Mouse (Mus musculus): Measurements from ENCODE around the gene Pigm. TPM values are rescaled to one million over a fixed set of nuclear protein-coding genes. Genes with fewer than 3 reads are reported as not detected.

Gene Pigm
- total RNA-seq (2015) (14.1 and 15.5 TPM in 2 replicates), total RNA-seq (2017) (14.8 and 15.1 TPM in 2 replicates)

DNA sequence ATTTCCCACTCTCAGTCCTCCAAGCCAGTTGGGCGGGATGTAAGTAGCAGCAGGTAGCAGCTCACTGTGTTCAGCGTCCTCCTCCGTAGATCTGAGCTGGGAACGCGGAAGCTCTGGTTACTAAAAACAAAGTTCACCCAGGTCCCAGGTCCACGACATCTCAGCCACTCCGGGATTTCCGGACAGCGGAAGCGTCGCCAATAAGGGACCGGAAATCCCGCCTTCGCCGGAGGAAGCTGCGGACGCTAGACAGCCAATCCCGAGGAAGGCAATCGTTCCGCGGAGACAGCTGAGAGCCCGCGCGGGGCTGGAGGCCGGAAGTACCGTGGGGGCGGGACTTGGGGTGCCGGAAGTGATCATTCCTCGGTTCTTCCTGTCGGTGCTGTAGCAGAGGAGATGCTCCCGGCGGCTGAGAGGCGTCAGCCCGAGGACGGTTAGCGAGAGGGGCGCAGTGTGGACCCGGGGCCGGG, at the start of gene Pigm:
TSS of gene Pigm (plus strand) at position 349 of the 470 bp plus-strand sequence.
- ATAC-seq (ENCODE audit: poor library complexity, severe bottlenecking): peak; percentile 98

DNA sequence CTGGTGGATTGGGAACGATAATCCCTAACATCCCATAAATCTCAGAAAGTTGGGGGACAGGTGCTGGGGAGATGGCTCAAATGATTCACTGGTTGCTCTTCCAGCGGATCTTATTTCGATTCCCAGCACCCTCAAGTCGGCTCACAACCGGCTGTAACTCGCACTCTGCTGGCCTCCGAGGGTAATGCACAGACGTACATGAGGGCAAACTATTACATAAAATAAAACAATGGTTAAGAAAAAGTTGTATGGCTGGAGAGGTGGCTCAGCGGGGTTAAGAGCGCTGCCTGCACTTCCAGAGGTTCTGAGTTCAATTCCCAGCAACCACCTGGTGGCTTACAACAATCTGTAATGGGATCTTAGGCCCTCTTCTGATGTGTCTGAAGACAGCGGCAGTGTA, 49.7 kb upstream of the Pigm start:
- ATAC-seq (ENCODE audit: poor library complexity, severe bottlenecking): no peak

DNA sequence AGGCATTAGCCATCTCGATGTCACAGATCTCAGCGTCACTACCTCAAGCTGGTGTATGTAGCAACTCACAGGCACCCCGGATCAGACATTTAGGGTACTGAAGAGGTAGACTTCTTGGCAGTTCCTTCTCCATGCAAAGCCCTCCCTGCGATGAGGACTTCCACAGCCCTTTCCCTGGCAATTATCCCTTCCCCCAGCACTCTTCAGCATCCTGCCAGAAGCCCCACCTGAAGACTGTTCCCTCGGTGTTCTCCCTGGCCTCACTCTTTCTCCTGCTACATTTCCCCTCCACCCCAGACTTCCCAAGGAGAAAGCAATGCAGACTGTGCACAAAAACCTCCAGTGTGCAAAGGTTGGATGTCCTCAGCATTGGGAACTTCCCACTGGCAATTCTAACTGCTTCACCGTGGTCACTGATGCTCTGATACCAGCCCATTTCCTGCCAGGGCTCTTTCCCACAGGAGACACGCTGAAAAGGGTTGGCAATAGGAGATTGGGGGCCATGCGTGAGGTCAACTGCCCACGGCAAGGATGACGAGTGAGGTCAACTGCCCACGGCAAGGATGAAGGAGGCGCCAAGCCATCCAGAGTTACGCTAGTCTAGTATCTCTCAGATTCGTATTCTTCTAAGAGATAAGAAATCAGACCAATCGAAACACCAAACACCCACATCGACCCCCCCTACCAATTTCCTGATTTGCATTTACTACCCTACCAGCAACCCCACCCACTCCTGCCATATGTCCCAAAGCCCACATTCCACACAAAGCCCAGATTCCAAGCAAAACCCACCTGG, 48.9 kb upstream of the Pigm start:
- ATAC-seq (ENCODE audit: poor library complexity, severe bottlenecking): no peak

DNA sequence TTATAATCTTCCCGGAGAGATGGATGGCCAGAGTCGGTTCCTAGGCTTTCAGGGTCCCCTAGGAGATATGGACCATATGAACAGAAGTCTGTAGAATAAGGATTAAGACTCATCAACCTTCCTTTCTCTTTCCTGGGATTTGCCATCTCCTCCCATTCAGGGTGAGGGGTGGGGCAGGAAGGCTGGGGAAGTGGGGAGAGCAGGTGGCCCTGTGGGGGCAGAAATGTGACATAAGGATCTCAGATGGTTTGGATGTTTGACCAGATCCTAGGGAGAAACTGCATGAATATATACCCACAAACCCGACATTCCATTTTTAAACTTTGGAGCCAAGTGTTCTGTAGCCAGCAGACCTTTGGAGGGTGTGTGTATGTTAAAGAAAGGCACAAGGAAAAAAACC, 48.3 kb upstream of the Pigm start:
- ATAC-seq (ENCODE audit: poor library complexity, severe bottlenecking): no peak

DNA sequence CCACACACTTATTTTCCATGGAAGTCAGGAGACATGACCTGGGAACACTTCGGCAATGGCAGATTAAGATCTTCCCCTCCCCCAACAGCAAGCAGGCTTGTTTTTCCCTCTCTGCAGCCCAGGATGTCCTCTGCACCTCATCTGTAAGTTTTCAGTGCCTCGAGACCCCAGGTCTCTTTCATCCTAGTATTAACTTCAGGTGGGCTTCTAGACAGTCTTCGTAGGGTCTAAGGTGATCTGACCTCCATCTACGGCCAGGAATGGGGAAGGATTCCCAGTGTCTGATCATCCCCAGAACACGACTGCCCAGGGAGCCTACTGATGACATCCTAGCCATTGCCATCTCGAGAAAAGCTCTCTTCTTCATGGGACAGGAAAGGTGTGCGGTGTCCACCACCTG, 47.9 kb upstream of the Pigm start:
- no peak for ATAC-seq (ENCODE audit: poor library complexity, severe bottlenecking)

DNA sequence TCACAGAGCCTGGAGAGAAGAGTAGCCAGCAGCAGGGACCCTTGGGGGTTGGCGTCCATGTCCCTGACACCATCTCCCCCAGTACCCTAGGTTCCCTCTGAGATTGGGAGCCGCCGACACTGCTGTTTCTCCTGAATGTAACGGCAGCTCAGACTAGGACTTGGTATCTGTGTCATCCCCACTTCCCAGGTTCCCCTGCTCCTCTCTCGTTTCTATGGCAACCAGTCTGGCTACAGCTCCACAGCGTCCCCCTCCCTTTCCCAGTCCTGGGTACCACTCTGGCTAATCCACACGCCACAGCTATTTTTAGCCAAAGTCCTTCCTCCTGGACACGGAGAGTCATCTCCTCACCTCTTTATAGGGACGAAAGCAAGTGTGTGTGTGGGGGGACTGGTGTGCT, 47.2 kb upstream of the Pigm start, which contains the start of gene Kcnj9:
TSS of gene Kcnj9 (minus strand) at position 188 of the 400 bp plus-strand sequence.
- ATAC-seq (ENCODE audit: poor library complexity, severe bottlenecking): no peak

DNA sequence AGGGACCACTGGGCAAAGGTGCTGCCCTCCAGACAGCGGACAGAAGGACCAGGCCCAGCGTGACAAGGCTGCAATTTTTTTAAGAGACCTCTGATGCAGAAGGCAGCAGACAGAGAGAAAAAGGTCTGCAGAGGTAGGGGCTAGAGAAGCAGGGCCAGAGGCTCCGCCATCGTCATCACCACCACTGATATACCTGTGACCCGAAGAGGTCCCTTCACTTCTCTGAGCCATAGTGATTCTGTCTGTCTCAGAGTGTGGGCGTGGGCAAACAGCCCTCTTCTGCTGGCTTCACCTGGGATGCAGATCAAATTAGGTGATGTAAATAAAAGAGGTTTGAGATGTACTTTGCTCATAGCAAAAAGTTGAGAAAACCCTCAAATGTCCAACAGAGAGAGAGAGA, 46.7 kb upstream of the Pigm start:
- no peak for ATAC-seq (ENCODE audit: poor library complexity, severe bottlenecking)

DNA sequence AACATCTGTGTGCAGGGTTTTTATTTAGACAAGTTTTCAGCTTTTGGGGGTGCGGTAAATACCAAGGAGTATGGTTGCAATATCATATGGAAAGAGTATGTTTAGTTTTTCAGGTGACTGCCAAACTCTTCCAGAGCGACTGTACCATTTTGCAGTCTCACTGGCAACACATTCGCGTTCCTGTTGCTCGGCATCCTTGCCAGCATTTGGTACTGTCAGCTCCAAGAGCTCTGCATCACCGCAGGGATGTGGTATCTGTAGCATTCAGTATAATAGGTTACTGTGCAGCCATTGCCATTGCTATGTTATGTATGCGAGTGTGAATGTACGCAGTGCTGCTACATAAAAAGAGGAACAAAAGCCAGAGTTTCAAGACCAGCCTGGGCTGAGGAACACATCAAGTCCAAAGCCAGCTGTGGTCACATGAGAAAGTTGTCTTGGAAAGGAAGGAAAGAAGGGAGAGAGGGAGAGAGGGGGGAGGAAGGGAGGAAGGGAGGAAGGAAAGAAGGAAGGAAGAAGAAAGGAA, 44.9 kb upstream of the Pigm start:
- ATAC-seq (ENCODE audit: poor library complexity, severe bottlenecking): peak; percentile 69

DNA sequence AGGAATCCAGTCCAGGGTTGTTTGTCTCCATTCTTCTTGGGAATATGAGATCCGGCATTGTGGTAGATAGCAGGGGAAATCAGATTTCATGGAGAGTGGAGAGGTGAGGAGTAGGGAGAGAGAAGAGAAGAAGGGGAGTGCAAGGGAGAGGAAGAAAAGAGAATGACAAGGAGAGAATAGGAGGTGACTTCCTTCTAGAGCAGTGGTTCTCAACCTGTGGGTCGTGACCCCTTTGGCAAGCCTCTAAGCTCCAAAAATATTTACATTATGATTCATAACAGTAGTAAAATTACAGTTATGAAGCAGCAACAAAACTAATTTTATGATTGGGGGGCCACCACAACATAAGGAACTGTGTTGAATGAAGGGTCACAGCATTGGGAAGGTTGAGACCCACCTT, 43.4 kb upstream of the Pigm start:
- ATAC-seq (ENCODE audit: poor library complexity, severe bottlenecking): no peak

DNA sequence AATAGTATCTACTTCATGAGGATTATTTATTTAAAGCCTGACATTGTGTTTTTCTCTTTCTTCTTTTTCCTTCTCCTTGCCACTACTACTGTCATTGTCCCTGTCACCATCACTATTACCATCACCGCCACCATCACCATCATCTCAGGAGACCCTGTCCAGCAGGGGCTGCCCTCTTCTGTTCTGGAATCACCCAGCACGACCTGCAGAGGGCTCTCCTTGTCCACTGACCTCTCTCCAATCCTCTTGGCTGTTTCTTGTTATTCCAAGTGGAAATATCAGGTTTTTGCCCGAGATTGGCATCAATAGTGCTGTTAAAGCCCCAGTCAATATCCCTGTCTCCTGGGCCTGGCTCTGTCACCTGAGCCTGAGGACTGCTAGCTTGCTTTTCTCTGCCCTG, 42.8 kb upstream of the Pigm start:
- ATAC-seq (ENCODE audit: poor library complexity, severe bottlenecking): no peak

DNA sequence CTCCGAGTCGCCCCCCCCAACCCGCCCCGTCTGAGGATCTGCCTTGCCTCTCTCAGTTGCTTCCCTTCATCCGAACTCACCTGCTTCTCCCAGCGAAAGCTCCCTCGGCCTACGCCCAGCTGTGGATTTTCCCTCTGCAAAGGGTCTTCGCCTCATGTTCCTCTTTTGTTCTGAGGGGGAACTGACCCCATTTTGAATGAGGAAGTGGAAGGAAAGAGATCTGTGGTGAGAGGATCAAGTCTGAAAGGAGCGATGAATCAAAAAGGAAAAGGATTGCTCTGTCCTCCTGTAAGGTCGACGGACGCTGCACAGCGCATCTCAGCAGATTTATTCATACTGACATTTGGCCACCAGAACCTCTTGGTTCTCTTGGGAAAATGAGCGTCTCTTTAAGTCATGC, 40.5 kb upstream of the Pigm start:
- ATAC-seq (ENCODE audit: poor library complexity, severe bottlenecking): peak; percentile 68

DNA sequence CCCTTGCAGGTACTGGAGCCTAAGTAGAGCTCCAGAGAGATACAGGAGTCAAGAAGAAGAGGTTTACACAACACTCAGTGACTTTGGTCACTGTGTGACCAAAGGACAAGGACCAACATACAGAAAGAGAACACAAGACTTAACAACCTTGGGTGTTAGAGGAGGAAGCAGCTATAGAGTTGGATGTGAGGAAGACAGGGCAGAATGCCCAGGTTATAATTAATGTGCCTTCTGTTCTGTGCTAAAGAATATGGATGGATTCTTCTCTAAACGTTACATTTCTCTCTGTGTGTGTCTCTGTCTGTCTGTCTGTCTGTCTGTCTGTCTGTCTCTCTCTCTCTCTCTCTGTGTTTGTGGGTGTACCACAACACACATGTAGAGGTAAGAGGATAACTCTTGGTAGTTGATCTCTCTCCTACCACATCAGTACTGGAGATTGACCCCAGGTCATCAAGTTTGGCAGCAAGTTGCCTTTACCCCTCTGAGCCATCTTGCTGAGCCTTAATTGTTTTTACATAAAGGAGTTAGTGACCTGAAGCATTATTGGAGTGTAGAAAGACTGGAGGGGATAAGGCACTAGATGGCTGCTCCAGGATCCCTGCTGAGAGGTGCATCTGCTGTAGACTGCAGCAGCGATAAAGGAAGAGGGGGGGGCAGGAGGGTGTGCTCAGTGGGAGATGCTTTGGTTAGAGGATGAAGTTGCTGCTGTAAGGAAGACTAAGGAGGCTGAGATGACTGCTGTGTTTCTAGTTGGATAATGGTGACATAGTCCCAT, 38.7 kb upstream of the Pigm start:
- ATAC-seq (ENCODE audit: poor library complexity, severe bottlenecking): no peak

DNA sequence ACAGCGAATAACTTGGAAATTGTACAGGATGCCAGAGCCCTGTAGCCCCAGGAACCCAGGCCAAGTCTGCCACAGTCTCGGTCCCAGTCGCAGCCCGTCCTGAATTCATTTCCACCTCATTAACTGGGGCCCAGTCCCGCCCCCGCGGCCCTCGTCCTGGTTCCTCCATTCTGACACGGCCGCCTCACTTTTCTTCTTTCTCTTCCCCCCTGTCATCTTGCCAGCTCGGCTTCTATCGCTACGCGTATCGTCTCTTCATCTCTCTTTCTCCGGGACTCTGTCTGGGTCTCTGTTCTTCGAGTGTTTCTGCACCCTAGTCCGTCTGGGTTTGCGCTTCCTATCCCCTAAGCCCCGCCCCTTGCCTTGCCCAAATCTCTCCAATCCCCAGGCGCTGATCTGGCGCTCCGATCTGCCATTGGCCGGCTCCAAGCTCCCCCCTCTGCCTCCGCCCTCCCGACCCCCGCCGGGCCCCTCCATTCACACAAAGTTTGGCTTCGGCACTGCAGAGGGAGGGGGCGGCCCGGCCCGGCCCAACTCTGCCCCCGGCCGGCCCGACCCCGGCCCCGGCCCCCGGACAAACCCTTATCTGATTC, 35.5 kb upstream of the Pigm start, which contains the start of gene Kcnj10:
TSS of gene Kcnj10 (plus strand) at position 482 of the 593 bp plus-strand sequence.
- ATAC-seq (ENCODE audit: poor library complexity, severe bottlenecking): peak; percentile 93

DNA sequence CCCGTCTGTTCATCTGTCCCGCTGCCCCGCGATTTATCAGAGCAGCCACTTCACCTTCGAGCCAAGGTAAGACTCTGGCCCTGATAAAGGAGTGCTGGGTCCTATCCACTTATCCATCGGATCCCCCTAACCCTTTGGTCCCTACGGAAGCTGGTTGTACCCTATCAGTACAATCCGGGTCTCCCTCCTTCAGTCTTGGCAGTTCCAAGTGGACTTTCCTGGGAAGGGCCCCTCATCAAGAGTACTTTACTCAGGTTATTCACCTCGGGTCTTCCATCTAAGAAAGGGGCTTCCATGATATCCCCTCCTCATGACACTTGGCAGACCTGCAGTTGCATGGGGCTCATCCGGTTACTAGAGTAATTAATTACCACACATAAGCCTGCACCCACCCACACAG, 35.0 kb upstream of the Pigm start:
- ATAC-seq (ENCODE audit: poor library complexity, severe bottlenecking): no peak

DNA sequence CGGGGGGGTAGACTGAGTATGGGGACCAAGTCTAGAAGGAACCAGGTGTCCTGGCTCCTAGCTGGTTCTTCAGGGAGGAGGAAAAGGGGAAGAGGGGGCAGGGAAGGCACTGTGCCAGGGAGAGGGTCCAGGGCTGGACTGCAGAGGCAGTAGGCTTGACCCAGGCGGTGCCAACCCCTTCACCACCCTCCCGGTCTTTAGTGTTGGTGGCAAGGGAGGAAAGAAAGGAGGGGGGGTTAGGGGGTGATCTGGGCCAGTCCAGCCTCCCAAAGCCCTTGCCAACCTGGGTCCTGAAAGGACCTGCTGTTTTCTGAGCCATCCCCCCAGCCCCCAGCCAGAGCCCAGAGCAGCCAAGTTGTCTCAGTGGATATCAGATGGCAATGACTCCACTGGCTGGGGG, 33.6 kb upstream of the Pigm start:
- no peak for ATAC-seq (ENCODE audit: poor library complexity, severe bottlenecking)

DNA sequence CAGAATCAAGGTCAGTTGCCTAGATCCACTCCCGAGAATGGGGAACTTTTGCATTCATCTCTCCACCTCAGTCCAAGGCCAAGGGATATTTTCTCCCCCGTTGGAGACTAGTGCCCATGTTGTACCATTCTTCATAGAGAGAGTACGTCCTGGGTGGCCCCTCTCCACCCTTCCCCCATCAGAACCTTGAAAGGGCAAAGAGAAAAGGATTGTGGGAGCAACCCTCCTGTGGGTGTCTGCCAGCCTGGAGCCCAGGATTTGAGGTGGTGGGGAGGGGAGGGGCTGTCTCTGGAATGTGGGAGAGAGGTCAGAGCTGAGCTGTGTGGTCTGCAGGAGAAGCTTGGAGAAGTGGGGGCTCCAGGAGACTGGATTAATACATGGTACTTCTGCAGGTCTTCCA, 32.4 kb upstream of the Pigm start:
- ATAC-seq (ENCODE audit: poor library complexity, severe bottlenecking): no peak

DNA sequence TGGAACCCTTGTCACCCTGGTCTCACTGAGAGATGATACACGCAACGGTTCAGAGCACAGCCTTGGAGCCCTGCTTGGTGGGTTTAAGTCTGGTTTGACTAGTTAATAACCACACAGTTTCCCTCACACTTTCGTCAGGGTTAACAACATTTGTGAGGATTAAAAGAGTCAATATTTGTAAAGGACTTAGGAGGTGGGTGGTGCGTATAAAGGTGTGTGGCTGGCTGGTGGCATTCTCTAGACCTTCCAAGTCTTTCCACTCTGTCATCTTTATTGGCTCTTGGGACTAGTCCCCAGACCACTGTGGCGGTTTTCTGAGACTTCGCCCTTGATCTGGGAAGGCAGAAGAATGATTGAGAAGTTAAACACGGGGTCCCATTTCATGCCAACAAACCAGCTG, 31.5 kb upstream of the Pigm start:
- ATAC-seq (ENCODE audit: poor library complexity, severe bottlenecking): no peak

DNA sequence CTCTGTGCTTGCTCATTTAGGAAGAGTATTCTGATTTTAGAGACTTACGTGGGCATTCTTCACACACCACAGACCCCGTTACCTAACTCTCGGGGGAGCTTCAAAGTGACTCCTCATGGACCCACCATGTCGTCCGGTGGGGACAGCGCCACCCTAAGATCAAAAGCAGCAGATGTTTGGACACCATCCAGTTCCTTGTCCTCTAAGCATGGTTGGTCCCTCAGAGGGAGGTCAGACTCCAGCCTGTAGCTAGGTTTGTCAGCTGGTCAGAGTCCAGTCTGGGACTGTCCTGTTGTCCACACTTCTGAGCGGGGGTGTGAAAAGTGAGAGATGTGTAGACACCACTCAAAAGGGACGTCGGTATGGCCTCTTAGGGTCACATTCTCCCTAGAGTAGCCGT, 29.6 kb upstream of the Pigm start:
- no peak for ATAC-seq (ENCODE audit: poor library complexity, severe bottlenecking)

DNA sequence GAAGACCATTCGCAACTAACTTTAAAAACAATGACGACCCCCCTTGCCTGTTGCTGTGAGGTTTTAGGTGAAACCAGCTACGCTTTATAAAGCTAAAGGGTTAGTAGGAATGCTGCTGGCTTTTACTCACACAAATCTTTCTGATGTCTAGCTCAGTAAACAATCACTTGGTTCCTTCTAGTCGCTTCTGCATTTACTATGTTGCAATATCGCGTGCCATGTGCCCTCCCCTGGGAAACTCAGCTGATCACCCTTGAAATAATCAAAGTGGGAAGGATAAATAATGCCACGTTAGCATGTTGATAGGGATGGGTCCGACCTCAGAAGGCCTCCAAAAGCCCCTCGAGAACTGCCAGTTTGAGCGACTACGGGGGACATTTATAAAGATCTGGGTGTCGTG, 29.0 kb upstream of the Pigm start:
- peak; percentile 64 for ATAC-seq (ENCODE audit: poor library complexity, severe bottlenecking)

DNA sequence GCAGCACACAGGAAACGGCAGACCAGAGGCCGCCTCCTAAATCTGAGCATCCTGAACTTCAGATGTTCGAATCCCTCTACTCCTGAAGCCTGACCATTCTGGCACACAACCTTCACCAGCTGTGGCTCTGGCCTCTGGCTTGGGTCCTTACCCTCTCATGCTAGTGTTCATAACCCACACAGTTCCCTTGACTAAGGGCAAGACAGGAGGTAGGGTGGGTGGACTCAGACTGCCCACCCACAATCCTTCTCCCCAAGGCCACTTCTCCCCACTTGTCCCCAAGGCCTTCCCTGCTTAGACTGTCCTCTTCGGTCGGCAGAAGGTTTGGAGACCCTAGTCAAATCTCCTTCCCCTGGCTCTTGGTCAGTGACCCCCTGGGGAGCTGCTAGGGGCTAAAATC, 26.8 kb upstream of the Pigm start:
- no peak for ATAC-seq (ENCODE audit: poor library complexity, severe bottlenecking)

Data from megakaryocyte, adult 5-6 weeks (primary cell).